Mouse (Mus musculus) thymus, postnatal 25 days (tissue): ENCODE results near the gene Hcrtr1.
A peak's percentile ranks its signal among the peaks of the same experiment; 100 is the strongest.

Source experiments
- DNase-seq: peaks from one replicate; pipeline ENCODE4 v3.0.0; 2022

The Hcrtr1 gene

GRCm38 (mm10) chr4:130139214-130139492 is at the start of gene Hcrtr1:
Gene Hcrtr1, minus strand, starts transcription at chr4:130139359.
- DNase-seq = no peak

- DNase-seq = peak; percentile 73
Measured at GRCm38 (mm10) chr4:130188806-130189297, 49.7 kb upstream of the Hcrtr1 start.

- no peak for DNase-seq
Measured at GRCm38 (mm10) chr4:130186891-130187290, 47.7 kb upstream of the Hcrtr1 start.

DNA sequence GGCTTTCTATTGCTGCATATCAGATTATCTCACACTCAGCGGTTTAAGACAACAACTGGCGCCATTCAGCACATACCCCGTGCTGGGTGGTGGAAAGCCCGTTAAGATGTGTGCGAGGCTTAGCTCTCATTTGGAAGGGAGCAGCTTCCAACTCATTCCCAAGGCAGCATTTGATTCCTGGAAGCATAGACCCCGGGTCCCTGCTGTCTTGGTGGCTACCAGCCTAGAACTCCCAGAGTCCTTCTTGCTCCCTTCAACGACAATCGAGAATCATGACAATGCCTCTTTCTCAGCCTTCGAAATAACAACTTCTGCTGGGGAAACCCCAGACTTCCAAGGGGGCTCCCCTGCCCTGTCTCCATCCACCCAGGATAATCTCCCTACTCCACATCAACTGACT is 47.3 kb upstream of the Hcrtr1 start:
- DNase-seq = no peak

GRCm38 (mm10) chr4:130183879-130184278 is 44.7 kb upstream of the Hcrtr1 start:
- no peak for DNase-seq

- no peak for DNase-seq
Measured at GRCm38 (mm10) chr4:130183023-130183422, 43.9 kb upstream of the Hcrtr1 start.

DNA sequence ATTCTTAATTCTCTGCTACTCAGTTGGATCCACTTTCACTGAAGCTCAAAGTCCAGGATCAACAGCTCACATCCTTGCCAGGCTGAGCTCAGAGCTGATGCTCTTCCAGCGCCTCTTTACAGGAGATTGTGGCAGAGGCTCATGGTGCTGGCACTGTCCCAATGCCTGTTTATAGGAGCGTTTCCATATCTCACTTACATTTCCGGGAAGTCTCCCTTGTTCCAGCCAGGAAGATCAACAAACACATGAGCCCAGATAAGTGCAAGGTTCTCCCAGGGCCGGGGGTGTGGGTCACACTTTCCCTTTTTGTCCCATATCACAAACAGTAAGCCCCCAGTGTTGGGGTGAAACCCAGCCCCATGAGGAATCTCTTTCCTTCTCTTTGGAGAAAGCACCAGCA is 42.7 kb upstream of the Hcrtr1 start:
- DNase-seq = no peak

DNA sequence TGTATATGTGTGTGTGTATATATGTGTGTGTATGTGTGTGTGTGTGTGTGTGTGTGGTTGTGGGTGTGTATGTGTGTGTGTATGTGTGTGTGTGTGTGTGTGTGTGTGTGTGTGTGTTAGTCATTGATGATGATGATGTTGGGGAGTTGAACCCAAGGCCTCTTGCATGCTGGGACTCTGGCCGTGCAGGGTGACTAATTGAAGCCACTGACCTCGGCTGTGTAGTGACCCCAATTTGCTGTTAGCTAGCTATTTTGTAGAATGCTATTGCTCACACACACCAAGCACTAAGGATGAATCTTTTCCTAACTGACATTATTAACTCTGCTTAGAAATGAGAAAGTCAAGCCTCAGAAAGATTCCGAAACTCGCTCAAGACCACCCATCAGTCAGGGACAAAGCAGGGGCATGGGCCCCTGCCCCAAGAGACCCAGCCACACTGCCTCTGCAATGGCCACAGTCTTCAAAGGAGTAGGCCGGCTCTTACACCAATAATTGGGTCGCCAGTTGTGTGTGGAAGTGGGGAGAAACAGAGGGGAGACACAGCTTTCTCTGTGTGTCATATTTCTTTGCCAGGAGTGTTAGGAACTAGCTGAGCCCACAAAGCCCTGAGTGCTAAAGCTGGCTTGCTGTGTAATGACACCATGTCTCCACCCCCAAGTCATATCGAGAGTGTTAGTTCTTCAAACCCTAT is 41.9 kb upstream of the Hcrtr1 start:
- no peak for DNase-seq

DNA sequence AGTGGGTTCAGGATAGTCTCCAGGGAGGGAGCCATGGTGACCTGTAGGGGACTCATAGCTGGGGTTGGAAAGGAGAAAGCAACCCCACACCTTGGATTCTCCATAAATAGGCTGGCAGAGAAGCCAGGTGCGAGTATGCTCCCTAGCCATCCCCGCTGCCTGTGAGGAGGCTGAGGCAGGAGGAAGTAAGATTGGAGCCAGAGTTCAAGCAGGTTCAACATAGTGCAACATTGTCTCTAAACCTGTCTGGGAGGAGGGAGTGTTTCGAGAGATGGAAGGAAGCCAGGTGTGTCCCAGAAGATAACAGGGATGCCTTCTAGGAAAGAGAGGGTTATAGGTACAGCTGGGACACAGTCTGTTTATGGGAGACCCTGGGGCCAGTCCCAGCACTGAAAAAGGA is 40.7 kb upstream of the Hcrtr1 start:
- no peak for DNase-seq

GRCm38 (mm10) chr4:130177536-130177935 is 38.4 kb upstream of the Hcrtr1 start:
- no peak for DNase-seq

- no peak for DNase-seq
Measured at GRCm38 (mm10) chr4:130177087-130177486, 37.9 kb upstream of the Hcrtr1 start.

DNA sequence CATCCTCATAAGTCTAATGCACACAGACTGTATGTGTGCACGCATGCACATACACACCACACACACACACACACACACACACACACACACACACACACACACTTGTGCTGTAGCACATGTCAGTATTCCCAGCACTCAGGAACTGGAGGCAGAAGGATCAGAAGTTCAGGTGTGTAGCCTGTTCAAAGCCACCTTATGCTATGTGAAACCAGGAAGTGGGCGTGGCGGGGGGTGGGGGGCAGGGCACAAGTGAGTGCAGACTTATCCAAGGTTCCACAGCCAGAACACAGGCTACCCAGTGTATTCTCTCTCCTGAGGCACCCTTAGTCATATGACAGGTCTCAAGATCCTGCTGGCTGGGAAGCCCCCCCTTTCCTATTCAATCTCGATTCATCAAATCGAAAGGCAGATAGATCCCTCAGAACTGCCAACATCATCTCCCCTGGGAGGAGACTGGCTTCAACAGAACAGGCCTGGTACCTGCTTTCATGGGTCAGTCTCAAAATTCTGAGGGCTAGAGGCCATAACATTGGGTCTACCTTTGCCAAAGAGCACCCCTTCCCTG is 37.1 kb upstream of the Hcrtr1 start:
- no peak for DNase-seq

DNA sequence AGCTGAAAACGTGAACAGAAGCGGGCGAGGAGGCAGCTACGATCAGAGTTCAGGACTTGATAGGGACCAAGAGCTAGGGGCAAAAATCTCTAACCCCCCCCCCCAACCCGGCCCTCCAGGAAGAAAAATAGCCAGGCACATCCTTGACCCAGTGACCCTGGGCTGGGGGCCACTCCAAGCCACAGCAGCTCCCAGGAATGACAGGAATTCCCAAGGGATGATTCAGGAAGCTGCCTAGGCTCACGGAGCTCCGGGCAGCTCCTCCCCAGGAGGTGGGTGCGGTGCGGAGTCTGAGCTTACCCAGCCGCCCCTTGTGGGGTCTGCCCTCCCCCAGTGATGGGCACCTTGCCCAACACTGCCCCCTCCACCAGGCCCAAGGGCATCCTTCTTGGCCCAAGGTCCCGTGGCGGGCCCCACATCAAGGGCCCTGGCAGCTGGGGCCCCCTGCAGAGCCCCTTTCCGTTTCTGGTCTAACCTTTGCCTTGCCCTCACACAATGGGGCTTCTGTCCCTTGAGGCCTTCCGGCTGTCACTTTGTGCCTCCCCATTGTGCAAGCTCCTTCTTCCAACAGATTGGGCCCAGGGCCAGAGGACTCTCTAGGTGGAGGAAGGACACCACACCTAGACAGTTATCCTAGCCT is 36.0 kb upstream of the Hcrtr1 start, which contains the start of gene Tinagl1:
Gene Tinagl1, minus strand, starts transcription at position 51 of the 640 bp plus-strand sequence.
- DNase-seq = no peak

- no peak for DNase-seq
Measured at GRCm38 (mm10) chr4:130174335-130175031, 35.3 kb upstream of the Hcrtr1 start.

GRCm38 (mm10) chr4:130173911-130174311 is 34.8 kb upstream of the Hcrtr1 start:
- DNase-seq = no peak

DNA sequence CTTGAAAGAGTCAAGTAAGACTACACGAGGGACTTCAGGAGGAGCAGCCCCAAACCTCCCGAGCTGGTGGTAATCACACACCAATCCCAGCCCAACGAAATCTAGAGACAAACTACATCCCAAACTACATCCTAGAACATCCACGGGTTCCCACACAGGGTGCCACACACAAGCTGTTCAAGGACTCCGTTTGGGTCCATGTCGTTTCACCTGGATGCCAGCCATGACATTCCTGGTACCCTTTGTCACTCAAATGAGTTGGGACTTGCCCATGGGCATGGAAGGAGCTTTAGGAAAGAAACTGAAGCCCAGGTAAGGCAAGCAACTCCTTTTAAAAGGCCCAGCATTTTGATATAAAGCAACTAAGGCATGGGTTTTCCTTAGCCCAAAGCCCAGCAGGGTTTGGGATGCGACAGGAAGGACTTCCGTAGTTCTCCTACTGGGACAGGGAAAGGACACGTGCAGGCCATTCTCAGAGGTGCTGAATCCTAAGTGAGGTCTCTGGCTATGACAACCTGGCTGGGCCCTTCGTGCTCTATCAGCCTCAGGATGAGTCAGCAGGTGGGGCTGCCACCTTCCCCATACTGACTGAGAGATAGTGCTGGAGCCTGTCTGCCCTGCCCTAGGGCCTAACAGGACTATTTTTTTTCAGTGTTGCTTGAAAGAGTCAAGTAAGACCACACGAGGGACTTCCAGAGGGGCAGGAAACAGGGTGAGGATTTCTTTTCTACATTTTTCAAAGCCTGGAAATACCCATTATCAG is 34.1 kb upstream of the Hcrtr1 start:
- DNase-seq = no peak

- DNase-seq = no peak
Measured at GRCm38 (mm10) chr4:130171951-130172765, 33.0 kb upstream of the Hcrtr1 start.

GRCm38 (mm10) chr4:130170362-130170761 is 31.2 kb upstream of the Hcrtr1 start:
- DNase-seq = no peak

- DNase-seq = no peak
Measured at GRCm38 (mm10) chr4:130169411-130169971, 30.3 kb upstream of the Hcrtr1 start.

DNA sequence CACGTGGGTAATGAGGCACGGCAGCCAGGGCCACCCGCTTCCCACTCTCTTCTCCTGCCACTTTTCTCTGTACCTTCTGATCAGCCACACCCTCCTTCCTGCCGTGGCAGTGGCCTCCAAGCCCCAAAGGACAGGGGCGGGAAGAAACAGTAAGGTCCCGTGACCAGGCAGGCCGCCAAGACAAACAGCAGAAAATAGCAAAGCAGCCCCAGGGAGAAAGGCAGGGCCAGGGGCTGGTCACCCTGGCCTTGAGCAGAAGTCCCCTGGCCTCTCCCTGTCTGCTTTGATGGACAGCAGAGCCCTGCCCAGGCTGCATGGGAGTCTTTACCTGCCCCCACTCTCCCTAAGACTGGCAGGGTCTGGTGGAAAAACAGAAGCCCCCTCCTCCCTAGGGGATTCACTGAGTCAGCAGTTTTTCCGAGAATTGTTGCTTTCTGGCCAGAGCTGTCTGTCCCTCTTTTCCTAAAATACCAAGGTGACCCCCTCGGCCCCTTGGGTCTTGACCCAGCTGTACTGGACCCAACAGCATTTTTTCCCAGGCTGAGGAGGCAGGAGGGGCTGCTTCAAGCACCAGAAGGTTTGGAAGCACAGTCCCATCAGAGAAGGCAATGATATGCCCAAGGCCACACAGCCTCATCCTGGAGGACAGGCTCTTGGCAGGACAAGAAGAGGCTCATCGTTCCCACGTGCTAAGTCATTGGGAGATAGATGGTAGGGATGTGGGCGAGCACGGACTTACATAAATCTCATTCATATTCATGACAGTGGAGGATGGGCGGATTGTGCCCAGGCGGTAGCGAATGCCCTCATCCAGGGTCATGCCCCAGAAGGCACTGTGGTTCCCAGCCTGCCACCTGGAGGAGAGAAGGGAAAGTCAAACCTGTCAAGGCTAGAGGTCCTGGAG is 29.4 kb upstream of the Hcrtr1 start:
- no peak for DNase-seq

DNA sequence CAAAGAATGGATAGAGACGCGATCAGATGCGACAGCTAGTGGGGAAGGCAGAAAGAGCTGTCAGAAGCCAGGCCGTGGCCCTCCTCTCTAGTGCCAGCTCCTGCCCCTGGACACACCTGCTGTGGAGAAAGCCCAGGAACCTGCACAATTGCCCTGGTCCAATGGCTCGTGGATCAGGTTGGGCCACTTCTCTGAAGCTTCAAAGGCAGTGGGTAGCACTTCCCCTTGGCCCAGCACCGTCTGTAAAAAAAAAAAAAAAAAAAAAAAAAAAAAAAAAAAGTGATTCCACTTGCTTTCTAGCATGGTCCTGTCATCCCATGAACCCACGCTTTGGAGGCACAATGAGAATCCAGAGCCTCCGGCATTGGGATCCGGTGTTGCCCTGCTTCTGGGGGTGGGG is 28.7 kb upstream of the Hcrtr1 start:
- no peak for DNase-seq
